Mouse (Mus musculus): ENCODE measurements around the gene Klk12.

Gene Klk12

DNA sequence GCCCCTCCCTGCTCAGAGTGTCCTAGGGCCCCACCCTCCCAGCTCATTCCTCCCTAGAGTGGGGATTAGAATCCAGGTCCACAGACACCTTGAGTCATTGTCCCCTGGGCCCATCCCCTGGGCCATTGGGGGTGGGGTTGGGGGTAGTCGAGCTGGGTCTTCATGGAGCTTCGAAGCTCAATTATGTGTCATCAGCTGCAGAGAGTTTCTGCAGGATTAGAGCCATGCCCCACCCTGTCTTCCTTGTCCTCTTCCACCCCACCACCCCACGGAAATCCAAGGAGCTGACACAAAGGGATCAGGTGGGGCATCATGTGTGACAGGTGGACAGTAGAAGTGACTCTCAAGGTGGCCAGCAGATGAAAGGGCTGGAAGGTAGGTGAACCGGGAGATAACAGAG is at the start of gene Klk12:
Klk12 (plus strand) TSS at position 301 of the 400 bp plus-strand sequence.
- no peak for DNase-seq

- no peak for DNase-seq
Observed at GRCm38 (mm10) chr7:43747788-43748187, 20.9 kb upstream of the Klk12 start.

DNA sequence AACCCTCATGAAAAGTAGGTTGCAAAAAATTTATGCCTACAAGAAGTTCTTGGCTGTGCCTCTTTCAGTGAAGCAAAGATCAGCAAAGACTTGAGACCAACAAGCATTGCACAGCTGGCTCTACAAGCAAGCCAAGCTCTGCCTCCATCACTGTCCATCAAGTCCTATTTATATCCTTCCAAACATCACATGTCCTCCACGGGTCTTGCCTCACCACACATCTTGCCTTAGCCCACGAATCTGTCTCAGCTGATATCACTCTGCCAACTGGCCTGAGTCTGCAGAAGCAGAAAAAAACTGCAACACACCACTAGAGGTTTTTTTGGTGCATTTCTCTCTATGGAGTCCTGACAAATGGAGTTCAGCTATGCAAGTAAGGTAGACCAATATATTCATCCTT is 15.9 kb upstream of the Klk12 start:
- no peak for DNase-seq

GRCm38 (mm10) chr7:43766484-43766883 is 2.2 kb upstream of the Klk12 start:
- DNase-seq: no peak

DNA sequence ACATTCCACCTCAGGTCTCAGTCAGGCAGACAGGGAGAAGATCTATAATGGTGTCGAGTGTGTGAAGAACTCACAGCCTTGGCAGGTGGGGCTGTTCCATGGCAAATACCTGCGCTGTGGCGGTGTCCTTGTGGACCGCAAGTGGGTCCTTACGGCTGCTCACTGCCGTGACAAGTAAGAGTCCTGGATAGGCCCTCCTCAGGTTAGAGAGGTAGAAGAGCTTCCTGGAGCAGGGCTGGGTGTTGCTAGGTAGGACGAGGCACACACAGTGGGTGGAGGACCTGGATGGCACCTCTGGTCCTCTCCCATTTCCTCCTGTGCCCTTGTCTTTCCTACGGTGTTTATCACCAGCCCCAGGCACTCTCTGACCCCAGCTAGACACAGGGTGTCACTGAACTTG is 939 bp downstream of the Klk12 start:
- DNase-seq: no peak

DNA sequence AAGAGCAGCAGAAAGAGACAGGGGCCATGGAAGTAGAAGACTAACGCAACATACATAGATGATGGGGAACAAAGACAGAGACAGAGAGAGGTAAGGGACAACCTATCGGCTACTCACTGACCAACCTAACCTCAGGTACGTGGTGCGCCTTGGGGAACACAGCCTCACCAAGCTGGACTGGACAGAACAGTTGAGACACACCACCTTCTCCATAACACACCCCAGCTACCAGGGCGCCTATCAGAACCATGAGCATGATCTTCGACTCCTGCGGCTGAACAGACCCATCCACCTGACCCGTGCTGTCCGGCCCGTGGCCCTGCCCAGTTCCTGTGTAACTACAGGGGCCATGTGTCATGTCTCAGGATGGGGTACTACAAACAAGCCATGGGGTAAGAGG is 2.0 kb downstream of the Klk12 start:
- DNase-seq: no peak

DNA sequence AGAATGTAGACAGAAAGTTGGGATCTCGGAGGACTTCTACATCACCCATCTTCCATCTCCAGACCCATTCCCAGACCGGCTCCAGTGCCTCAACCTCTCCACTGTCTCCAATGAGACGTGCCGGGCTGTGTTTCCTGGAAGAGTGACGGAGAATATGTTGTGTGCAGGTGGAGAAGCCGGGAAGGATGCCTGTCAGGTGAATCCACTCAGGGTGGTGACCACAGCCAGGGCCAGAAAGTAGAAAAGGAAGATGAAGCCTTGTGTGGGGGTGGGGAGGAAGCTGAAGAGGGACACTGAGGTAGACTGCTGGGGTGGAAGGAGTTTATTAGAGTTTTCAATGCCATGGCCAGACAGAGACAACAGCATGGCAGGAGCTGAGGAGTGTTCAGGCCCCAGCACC is 3.2 kb downstream of the Klk12 start:
- no peak for DNase-seq

GRCm38 (mm10) chr7:43772901-43773300 is 4.2 kb downstream of the Klk12 start:
- no peak for DNase-seq

GRCm38 (mm10) chr7:43774364-43774763 is 5.7 kb downstream of the Klk12 start, which contains the start of gene Klk11:
Gene Klk11, plus strand, starts transcription at chr7:43774604.
- DNase-seq: no peak

DNA sequence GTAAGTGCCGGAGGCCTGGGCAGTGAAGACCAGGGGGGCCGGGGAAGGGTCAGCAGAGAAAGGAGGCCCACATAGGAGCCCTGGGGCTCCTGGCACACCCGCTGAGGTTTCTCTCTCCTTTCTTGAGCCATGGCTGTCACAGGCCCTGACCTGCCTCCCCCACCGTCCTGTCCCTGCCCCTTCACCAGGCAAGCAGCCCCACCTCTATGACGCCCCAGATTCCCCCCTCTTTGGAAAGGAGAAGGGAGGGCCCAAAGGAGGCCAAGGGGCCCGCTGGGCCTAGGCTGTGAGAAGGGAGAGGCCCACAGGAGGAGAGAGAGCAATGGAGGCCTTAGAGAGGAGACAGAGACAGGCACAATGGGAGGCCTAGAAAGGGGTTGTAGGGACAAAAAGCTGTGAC is 6.1 kb downstream of the Klk12 start:
- DNase-seq: no peak

DNA sequence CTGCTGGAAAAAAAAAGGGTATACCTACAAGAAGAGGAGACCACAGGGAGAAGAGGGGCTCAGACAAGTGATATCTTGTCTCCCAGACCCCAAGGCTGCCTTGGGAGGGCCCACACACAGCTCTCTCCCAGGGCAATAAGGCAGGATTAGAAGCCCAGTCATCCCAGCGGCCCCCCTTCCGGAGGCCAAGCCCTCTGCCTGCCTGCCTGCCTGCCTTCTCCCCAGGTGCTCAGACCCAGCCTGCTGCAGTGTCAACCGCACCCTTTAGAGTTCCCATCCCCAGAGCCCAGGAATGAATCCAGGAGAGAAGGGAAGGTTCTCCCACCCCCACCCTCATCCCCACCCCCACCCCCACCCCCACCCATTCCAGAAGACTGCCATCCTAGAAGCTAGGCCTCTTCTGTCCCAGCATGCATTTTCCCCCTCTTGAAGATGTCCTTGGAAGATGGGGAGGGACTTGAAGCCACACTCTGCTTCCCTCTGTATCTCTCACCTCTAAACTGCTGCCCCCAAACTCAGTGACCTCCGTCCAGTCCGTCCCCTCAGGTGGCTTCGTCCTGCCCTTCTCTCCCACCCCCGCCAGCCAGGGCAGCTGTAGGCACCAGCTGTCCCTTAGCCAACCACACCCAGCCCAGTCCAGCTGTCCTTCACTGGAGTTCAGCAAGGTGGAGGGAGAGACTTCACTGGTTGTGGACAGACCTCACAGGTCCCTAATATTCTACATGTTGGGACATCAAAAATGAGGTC is 6.8 kb downstream of the Klk12 start:
- no peak for DNase-seq

DNA sequence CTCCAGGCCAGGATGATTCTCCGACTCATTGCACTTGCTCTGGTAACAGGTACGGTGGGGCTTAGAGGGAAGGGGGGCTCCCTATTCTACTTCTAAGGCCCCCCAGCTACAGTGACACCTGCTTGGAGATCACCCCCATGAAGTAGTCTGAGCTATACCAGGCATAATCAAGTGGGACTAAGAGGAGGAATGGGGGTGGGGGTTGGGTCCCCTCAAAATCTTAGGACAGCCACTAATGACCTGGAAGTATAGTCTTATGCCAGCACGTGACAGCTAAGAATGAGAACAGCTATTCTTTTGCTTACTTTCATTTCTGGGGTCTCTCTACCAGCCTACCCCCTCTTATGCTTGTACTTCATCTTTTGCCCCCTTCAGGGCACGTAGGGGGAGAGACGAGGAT is 7.8 kb downstream of the Klk12 start:
- no peak for DNase-seq

- no peak for DNase-seq
Observed at GRCm38 (mm10) chr7:43777423-43777822, 8.7 kb downstream of the Klk12 start.

DNA sequence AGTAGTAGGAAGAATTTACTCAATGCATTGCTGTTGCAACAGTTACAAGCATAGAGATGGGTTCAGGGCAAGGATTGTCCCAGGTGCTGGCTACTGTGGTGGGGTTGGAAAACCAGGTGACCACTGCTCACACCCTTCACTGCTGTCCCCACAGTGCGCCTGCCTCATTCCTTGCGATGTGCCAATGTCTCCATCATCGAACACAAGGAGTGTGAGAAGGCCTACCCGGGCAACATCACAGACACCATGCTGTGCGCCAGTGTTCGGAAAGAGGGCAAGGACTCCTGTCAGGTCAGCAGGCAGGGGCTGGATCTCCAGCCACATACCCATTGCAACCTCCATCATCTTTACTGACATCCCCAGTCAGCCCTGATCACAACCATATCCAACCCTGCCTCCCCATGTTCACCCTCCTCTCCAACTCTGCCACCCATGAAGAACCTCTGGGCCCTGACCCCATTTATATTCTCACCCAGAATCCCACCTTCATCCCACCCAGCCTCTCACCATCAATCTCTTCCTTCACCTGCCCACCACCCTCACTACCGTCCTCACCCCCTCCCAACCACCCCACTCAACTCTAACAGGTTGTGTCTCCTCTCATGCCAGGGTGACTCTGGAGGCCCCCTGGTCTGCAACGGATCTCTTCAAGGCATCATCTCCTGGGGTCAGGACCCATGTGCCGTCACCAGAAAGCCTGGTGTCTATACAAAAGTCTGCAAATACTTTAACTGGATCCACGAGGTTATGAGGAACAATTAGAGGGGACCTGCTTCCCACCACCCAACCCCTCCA is 9.7 kb downstream of the Klk12 start:
- DNase-seq: no peak

DNA sequence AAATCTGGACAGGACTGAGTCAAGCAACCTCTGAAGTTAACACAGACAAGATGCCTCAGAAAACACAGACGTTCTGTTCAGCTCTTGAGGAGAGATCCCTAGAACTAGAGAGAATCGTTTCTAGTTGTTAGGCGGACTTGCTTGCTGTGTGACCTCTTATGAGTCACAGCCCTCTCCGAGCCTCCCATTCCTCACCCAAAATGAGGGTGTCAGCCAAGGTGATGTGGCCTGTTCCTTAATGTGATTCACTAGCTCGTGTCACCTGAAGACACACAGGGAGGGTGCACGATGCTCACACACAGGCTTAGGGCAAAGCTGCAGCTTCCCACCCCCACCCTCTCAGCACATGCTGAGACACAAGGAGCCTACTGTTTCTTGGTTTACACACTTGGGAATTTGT is 11.5 kb downstream of the Klk12 start:
- no peak for DNase-seq

GRCm38 (mm10) chr7:43780746-43781145 is 12.0 kb downstream of the Klk12 start, which contains the start of gene Klk10:
Gene Klk10, plus strand, starts transcription at chr7:43781035.
- no peak for DNase-seq

GRCm38 (mm10) chr7:43781541-43781940 is 12.8 kb downstream of the Klk12 start:
- DNase-seq: no peak

GRCm38 (mm10) chr7:43782275-43783265 is 13.9 kb downstream of the Klk12 start:
- DNase-seq: peak; percentile 41

- no peak for DNase-seq
Observed at GRCm38 (mm10) chr7:43785286-43785685, 16.6 kb downstream of the Klk12 start.

GRCm38 (mm10) chr7:43788096-43788495 is 19.4 kb downstream of the Klk12 start:
- DNase-seq: no peak

DNA sequence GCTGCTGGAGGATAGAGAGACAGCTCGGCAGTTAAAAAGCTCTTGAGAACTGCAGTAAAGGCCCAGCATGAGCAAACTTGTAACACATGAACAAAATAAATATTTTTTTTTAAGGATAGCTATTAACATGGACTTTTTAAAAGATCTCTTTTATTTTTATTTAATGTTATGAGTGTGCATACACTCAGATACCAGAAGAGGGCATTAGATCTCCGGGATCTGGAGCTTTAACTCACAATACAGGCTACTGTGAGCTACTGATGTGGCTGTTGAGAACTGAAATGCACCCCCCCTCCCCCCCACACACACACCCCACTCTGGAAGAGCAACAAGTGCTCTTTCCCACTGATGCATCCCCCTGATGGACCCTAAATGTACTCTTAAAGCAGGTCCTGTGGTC is 20.6 kb downstream of the Klk12 start:
- no peak for DNase-seq

- DNase-seq: no peak
Observed at GRCm38 (mm10) chr7:43791591-43791990, 22.9 kb downstream of the Klk12 start, which contains the start of gene Klk9. Gene Klk9, plus strand, starts transcription at chr7:43791891.

- no peak for DNase-seq
Observed at GRCm38 (mm10) chr7:43796355-43796754, 27.7 kb downstream of the Klk12 start.

Measured in cerebellum, postnatal 36 days (tissue).